Mouse (Mus musculus): ENCODE data around the gene Anapc16. TPM values are rescaled to one million over a fixed set of nuclear protein-coding genes. Genes with fewer than 3 reads are reported as not detected.

Gene Anapc16
- total and polyA plus RNA-seq, 3 experiments: 53.7 to 61.5 TPM; not detected in 1

GRCm38 (mm10) chr10:60042350-60042922 lies 39.5 kb upstream of the Anapc16 start:
- H3K79me2 ChIP-seq (ENCODE audit: control insufficient read depth, insufficient read depth, low read length, poor library complexity): no peaks in the 10 kb centered on the region
- no peaks in the 10 kb centered on the region for H3K36me3 ChIP-seq (ENCODE audit: control insufficient read depth in 1 of 2, insufficient read depth in 2 of 2, low read length in 2 of 2)
- H3K4me1 ChIP-seq (ENCODE audit: control insufficient read depth in 1 of 2, insufficient read depth in 2 of 2, low read length in 2 of 2): no peaks in the 10 kb centered on the region

GRCm38 (mm10) chr10:60035744-60036143 lies 32.8 kb upstream of the Anapc16 start:
- peaks cover 0 to 3% of the 10 kb centered on the region in 2 experiments; a peak in 2 of 4 replicates for H3K4me1 ChIP-seq (ENCODE audit: control insufficient read depth in 1 of 2, insufficient read depth in 2 of 2, low read length in 2 of 2)
- peak; percentile 24 for DNase-seq (ENCODE audit: low read depth, low spot score)
- peaks cover 0 to 3% of the 10 kb centered on the region in 2 experiments; a peak in 1 of 4 replicates for H3K36me3 ChIP-seq (ENCODE audit: control insufficient read depth in 1 of 2, insufficient read depth in 2 of 2, low read length in 2 of 2)
- no peak overlapping the region for H3K27ac ChIP-seq (ENCODE audit: control insufficient read depth, low read depth, low read length)
- H3K27me3 ChIP-seq (ENCODE audit: control insufficient read depth in 1 of 2, insufficient read depth in 2 of 2, low read length in 2 of 2): no peaks in the 10 kb centered on the region
- no peak overlapping the region for H3K4me3 ChIP-seq (ENCODE audit: control insufficient read depth in 1 of 2, insufficient read depth in 1 of 2, low read depth in 2 of 2, low read length in 2 of 2)
- TF ChIP-seq UBTF (IDR thresholded peaks at IDR 0.05; ENCODE audit: borderline replicate concordance, insufficient read depth, low read depth, low read length): no peak
- TF ChIP-seq MAFK (IDR thresholded peaks at IDR 0.05; ENCODE audit: borderline replicate concordance, low read depth, low read length): no peak
- TF ChIP-seq MAX (IDR thresholded peaks at IDR 0.05; ENCODE audit: low read length): no peak
- no peak for TF ChIP-seq USF1 (IDR thresholded peaks at IDR 0.05; ENCODE audit: low read depth, low read length)
- no peak for TF ChIP-seq E2F4 (IDR thresholded peaks at IDR 0.05; ENCODE audit: borderline replicate concordance, low read depth, low read length)
- 0 out of 4 replicates have a peak, but pooled peaks of 1 of the 2 experiments have one; percentile 39 for TF ChIP-seq EP300 (IDR thresholded peaks at IDR 0.05; ENCODE audit: low read depth in 1 of 2, low read length in 2 of 2)
- no peak for TF ChIP-seq POLR2A (IDR thresholded peaks at IDR 0.05; ENCODE audit: control insufficient read depth in 1 of 2, insufficient read depth in 1 of 2, low read depth in 1 of 2, low read length in 2 of 2, poor library complexity in 1 of 2)
- 0 out of 2 replicates have a peak, but pooled peaks have one; percentile 11 for TF ChIP-seq ETS1 (IDR thresholded peaks at IDR 0.05; ENCODE audit: low read depth, low read length)
- no peak overlapping the region for H3K9ac ChIP-seq (ENCODE audit: control insufficient read depth, low read depth, low read length, poor library complexity, severe bottlenecking)
- H3K9me3 ChIP-seq (replicated peaks; ENCODE audit: insufficient read depth, low read length): no peaks in the 10 kb centered on the region
- no peaks in the 10 kb centered on the region for H3K79me2 ChIP-seq (ENCODE audit: control insufficient read depth, insufficient read depth, low read length, poor library complexity)

More at GRCm38 (mm10) chr10:60042350-60042922, 39.5 kb upstream of the Anapc16 start:
- no peak for TF ChIP-seq UBTF (IDR thresholded peaks at IDR 0.05; ENCODE audit: borderline replicate concordance, insufficient read depth, low read depth, low read length)
- no peak for TF ChIP-seq MXI1 (IDR thresholded peaks at IDR 0.05; ENCODE audit: low read depth, low read length)
- TF ChIP-seq USF1 (IDR thresholded peaks at IDR 0.05; ENCODE audit: low read depth, low read length): no peak
- TF ChIP-seq NRF1 (IDR thresholded peaks at IDR 0.05; ENCODE audit: insufficient read depth, low read depth, low read length, poor library complexity, severe bottlenecking): no peak
- no peak for TF ChIP-seq RCOR1 (IDR thresholded peaks at IDR 0.05; ENCODE audit: low read depth, low read length)
- TF ChIP-seq ETS1 (IDR thresholded peaks at IDR 0.05; ENCODE audit: low read depth, low read length): no peak
- no peak for TF ChIP-seq ZMIZ1 (IDR thresholded peaks at IDR 0.05; ENCODE audit: low read depth, low read length)
- TF ChIP-seq ZNF384 (IDR thresholded peaks at IDR 0.05; ENCODE audit: low read depth, low read length): no peak
- TF ChIP-seq SMC3 (IDR thresholded peaks at IDR 0.05; ENCODE audit: low read depth, low read length): no peak
- no peak for TF ChIP-seq MAZ (IDR thresholded peaks at IDR 0.05; ENCODE audit: low read depth, low read length)
- no peak for TF ChIP-seq POLR2A (IDR thresholded peaks at IDR 0.05; ENCODE audit: control insufficient read depth in 1 of 2, insufficient read depth in 1 of 2, low read depth in 1 of 2, low read length in 2 of 2, poor library complexity in 1 of 2)
- TF ChIP-seq MYC (IDR thresholded peaks at IDR 0.05; ENCODE audit: low read depth, low read length): no peak
- no peak for TF ChIP-seq EP300 (IDR thresholded peaks at IDR 0.05; ENCODE audit: low read depth in 1 of 2, low read length in 2 of 2)
- no peak for TF ChIP-seq MAX (IDR thresholded peaks at IDR 0.05; ENCODE audit: low read length)
- no peak for TF ChIP-seq CHD1 (IDR thresholded peaks at IDR 0.05; ENCODE audit: low read depth, low read length)
- TF ChIP-seq JUND (IDR thresholded peaks at IDR 0.05; ENCODE audit: low read depth, low read length): no peak
- TF ChIP-seq SIN3A (IDR thresholded peaks at IDR 0.05; ENCODE audit: low read length): no peak
- no peak for TF ChIP-seq TCF12 (IDR thresholded peaks at IDR 0.05; ENCODE audit: low read depth, low read length)
- DNase-seq (ENCODE audit: low read depth, low spot score): no peak
- H3K4me3 ChIP-seq (ENCODE audit: control insufficient read depth in 1 of 2, insufficient read depth in 1 of 2, low read depth in 2 of 2, low read length in 2 of 2): no peak overlapping the region
- no peaks in the 10 kb centered on the region for H3K27me3 ChIP-seq (ENCODE audit: control insufficient read depth in 1 of 2, insufficient read depth in 2 of 2, low read length in 2 of 2)
- no peaks in the 10 kb centered on the region for H3K9me3 ChIP-seq (replicated peaks; ENCODE audit: insufficient read depth, low read length)
- H3K9ac ChIP-seq (ENCODE audit: control insufficient read depth, low read depth, low read length, poor library complexity, severe bottlenecking): no peak overlapping the region
- no peak overlapping the region for H3K27ac ChIP-seq (ENCODE audit: control insufficient read depth, low read depth, low read length)

All from MEL (cell line).